In the genomic region with DNA sequence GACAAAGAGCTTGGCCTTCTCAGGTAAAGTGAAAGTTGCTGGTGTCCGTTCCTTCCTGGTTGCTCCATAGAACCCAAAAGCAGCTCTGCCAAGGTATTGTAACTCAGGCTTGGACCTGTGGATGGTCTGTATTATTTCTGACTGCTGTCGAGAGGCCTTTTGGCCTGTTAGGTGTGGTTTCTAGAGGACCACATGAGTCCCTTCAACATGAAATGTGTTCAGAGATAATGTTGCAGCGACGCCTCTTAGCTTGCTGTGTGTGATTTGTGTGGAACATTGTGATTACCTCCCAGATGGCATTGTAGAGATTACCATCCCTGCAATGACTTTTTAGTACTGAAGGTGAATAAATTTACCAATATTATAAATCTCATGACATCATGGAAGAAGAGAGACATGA, we compare ENCODE assay signal across 30 mouse cellular contexts. TPM values are rescaled to one million over a fixed set of nuclear protein-coding genes. Genes with fewer than 3 reads are reported as not detected.
A peak's percentile ranks its signal among the peaks of the same experiment; 100 is the strongest.
DNase-seq lines count a peak whose midpoint lies in the region; ATAC-seq and TF ChIP-seq lines count a peak whose summit lies in the region.
"Had no signal": no experiment of that assay in that cellular context is flagged by ENCODE, and none has a peak within 500 bp of the region (broad histone marks: within the 10 kb centered on the region; RNA-seq: fewer than 3 reads in every experiment).

No protein-coding gene starts in this region.

- H3K9ac ChIP-seq in liver, embryonic 15.5 days: no peak overlapping the region
- no peak overlapping the region for H3K9ac ChIP-seq in forebrain, embryonic 14.5 days (ENCODE audit: low read length)
- H3K9ac ChIP-seq: embryonic facial prominence, embryonic 15.5 days; heart, embryonic 15.5 days; kidney, embryonic 15.5 days; limb, embryonic 12.5 days; neural tube, embryonic 13.5 days had no signal

- H3K4me3 ChIP-seq in G1E (ENCODE audit: low read depth, low read length): peak overlapping the region; percentile 37; the same call in 1 of the 2 replicates
- H3K4me3 ChIP-seq in liver, embryonic 15.5 days (replicated peaks): no peak overlapping the region
- no peak overlapping the region for H3K4me3 ChIP-seq in forebrain, embryonic 14.5 days (ENCODE audit: low read depth, low read length)
- H3K4me3 ChIP-seq: embryonic facial prominence, embryonic 15.5 days; forebrain, embryonic 10.5 days; heart, embryonic 15.5 days; kidney, embryonic 15.5 days; limb, embryonic 12.5 days; midbrain, embryonic 10.5 days; myocyte; neural tube, embryonic 13.5 days had no signal

- H3K4me2 ChIP-seq in liver, embryonic 15.5 days: peak overlapping the region; percentile 47
- H3K4me2 ChIP-seq in forebrain, embryonic 14.5 days (ENCODE audit: low read length): no peak overlapping the region
- H3K4me2 ChIP-seq: embryonic facial prominence, embryonic 15.5 days; heart, embryonic 15.5 days; kidney, embryonic 15.5 days; limb, embryonic 12.5 days; neural tube, embryonic 13.5 days had no signal

- no peak for DNase-seq in G1E (ENCODE audit: low spot score)
- DNase-seq in c-Kit-positive CD71-positive TER-119-negative erythroid progenitor cells, embryonic 14.5 days (ENCODE audit: low read depth): peak; percentile 53
- peak; percentile 33 for DNase-seq in liver
- no peak for DNase-seq in urinary bladder, postnatal 10 days (ENCODE audit: low spot score)
- no peak for DNase-seq in ovary, postnatal 14 days (ENCODE audit: low spot score)
- DNase-seq in forebrain, embryonic 14.5 days (ENCODE audit: low spot score): no peak
- DNase-seq: adrenal gland, postnatal 10 days; cerebellum, adult 11-12 months; cerebellum, postnatal 10 days; gastrocnemius, postnatal 10 days; kidney, adult 18-20 months; kidney, postnatal 25 days; lung, adult 2 months; lung, postnatal 10 days; thymus, adult 2 months; thymus, postnatal 4 days had no signal

- H3K9me3 ChIP-seq in G1E (replicated peaks): no peaks in the 10 kb centered on the region
- H3K9me3 ChIP-seq in liver, embryonic 15.5 days (replicated peaks): no peaks in the 10 kb centered on the region
- H3K9me3 ChIP-seq in forebrain, embryonic 14.5 days (replicated peaks; ENCODE audit: control insufficient read depth, low read length): no peaks in the 10 kb centered on the region
- H3K9me3 ChIP-seq: embryonic facial prominence, embryonic 15.5 days; forebrain, embryonic 10.5 days; heart, embryonic 15.5 days; kidney, embryonic 15.5 days; limb, embryonic 12.5 days; midbrain, embryonic 10.5 days; neural tube, embryonic 13.5 days had no signal

- 0 out of 2 replicates have a peak overlapping the region, but pooled peaks have one; percentile 24 for H3K27ac ChIP-seq in liver, embryonic 15.5 days (replicated peaks)
- no peak overlapping the region for H3K27ac ChIP-seq in forebrain, embryonic 14.5 days (ENCODE audit: low read depth, low read length)
- H3K27ac ChIP-seq: embryonic facial prominence, embryonic 15.5 days; forebrain, embryonic 10.5 days; heart, embryonic 15.5 days; kidney, embryonic 15.5 days; limb, embryonic 12.5 days; macrophage; neural tube, embryonic 13.5 days had no signal

- no peaks in the 10 kb centered on the region for H3K27me3 ChIP-seq in G1E (ENCODE audit: insufficient read depth, low read length)
- no peaks in the 10 kb centered on the region for H3K27me3 ChIP-seq in liver, embryonic 15.5 days
- H3K27me3 ChIP-seq in forebrain, embryonic 14.5 days (replicated peaks; ENCODE audit: control insufficient read depth, insufficient read depth, low read length): no peaks in the 10 kb centered on the region
- H3K27me3 ChIP-seq: embryonic facial prominence, embryonic 15.5 days; heart, embryonic 15.5 days; kidney, embryonic 15.5 days; limb, embryonic 12.5 days; neural tube, embryonic 13.5 days; Patski had no signal

- H3K4me1 ChIP-seq in G1E (ENCODE audit: insufficient read depth, low read depth, low read length): peaks cover 28% of the 10 kb centered on the region
- peaks cover 51% of the 10 kb centered on the region for H3K4me1 ChIP-seq in liver, embryonic 15.5 days (replicated peaks)
- H3K4me1 ChIP-seq in forebrain, embryonic 14.5 days (ENCODE audit: control insufficient read depth, insufficient read depth, low read length): no peaks in the 10 kb centered on the region
- H3K4me1 ChIP-seq: embryonic facial prominence, embryonic 15.5 days; midbrain, embryonic 10.5 days; neural tube, embryonic 13.5 days had no signal

- no peak for TF ChIP-seq CTCF in G1E (IDR thresholded peaks at IDR 0.05; ENCODE audit: low read depth, low read length)

- WGBS in liver, embryonic 15.5 days (ENCODE audit: insufficient replicate concordance): 29% methylated on average over 4 of the region's 4 CpGs
- WGBS in forebrain, embryonic 14.5 days: 95% methylated on average over 4 of the region's 4 CpGs

- peaks cover 27% of the 10 kb centered on the region for H3K36me3 ChIP-seq in G1E (replicated peaks)
- H3K36me3 ChIP-seq in liver, embryonic 15.5 days (replicated peaks): peaks cover 29% of the 10 kb centered on the region
- peaks cover 7% of the 10 kb centered on the region; the same call in 1 of the 2 replicates for H3K36me3 ChIP-seq in forebrain, embryonic 14.5 days (ENCODE audit: control insufficient read depth, insufficient read depth, low read length)
- H3K36me3 ChIP-seq: embryonic facial prominence, embryonic 15.5 days; heart, embryonic 15.5 days had no signal

- peak; percentile 56 for ATAC-seq in G1E (ENCODE audit: extremely low read depth, insufficient number of reproducible peaks, low FRiP score, poor library complexity, severe bottlenecking)
- peak; percentile 72 for ATAC-seq in liver, embryonic 15.5 days (ENCODE audit: insufficient read depth)
- ATAC-seq in CD4-positive, CD25-positive, alpha-beta regulatory T cell, adult 4 months: no peak
- no peak for ATAC-seq in forebrain, embryonic 14.5 days
- ATAC-seq: hindbrain, embryonic 16.5 days; midbrain, embryonic 16.5 days; Patski had no signal

RNA-seq across cellular contexts. Expression of a gene that starts 32.0 kb away (rescaled TPM):
- total RNA-seq in G1E (2014; fragmentation: Nextera tagmentation) (10.4 and 14.5 TPM in 2 replicates), G1E (2017) (26.5 and 28.6 TPM in 2 replicates)
- polyA plus RNA-seq in G1E (2012): 1.4 and 4.9 TPM in 2 replicates
- polyA plus RNA-seq in liver, embryonic 15.5 days (2015; fragmentation: Nextera tagmentation; extraction: Ambion mirVana): 194 and 219 TPM in 2 replicates
- 10 to 100 TPM; 21.5 to 31.7 TPM for polyA plus RNA-seq in CD4-positive, CD25-positive, alpha-beta regulatory T cell, adult 4 months (2017; shearing (Covaris generic))
- 66.1 and 84.3 TPM in 2 replicates for polyA plus RNA-seq in forebrain, embryonic 14.5 days (2014; fragmentation: Nextera tagmentation; extraction: Ambion mirVana)

Comparison
In these comparisons a context has a peak if more than half of its experiments do, and no peak if none do; other contexts are left out.
1. ATAC-seq: peak in G1E (single experiment) and liver, embryonic 15.5 days (single experiment); none in CD4-positive, CD25-positive, alpha-beta regulatory T cell, adult 4 months (single experiment) and forebrain, embryonic 14.5 days (single experiment).
2. DNase-seq: peak in c-Kit-positive CD71-positive TER-119-negative erythroid progenitor cells, embryonic 14.5 days (single experiment) and liver (single experiment); none in G1E (single experiment), urinary bladder, postnatal 10 days (single experiment), ovary, postnatal 14 days (single experiment) and forebrain, embryonic 14.5 days (single experiment).